9 mouse cellular contexts compared by ENCODE assay signal in the genomic region with DNA sequence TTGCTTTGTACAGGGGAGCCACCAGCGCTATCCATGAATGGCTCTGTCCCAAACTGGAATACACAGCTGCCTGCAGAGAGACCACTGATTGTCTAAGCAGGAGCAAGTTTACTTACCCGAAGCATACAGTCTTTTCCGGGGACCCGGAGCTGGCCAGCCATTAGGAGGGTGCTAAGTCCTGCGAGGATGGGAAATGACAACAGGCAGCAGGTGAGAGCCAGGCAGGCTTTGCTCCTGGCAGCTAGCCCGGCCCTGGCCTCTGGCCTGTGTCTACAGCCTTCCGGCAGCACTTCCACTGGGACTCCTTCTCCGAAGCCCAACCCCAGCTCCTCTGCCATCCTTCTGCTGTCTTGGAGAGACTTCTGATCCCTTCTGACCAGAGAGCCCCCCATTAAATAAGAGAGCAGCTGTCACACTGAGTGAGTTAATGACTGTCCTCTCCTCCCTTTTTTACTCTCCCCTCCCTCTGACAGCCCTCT. TPM values are rescaled to one million over a fixed set of nuclear protein-coding genes. Genes with fewer than 3 reads are reported as not detected.
DNase-seq lines count a peak whose midpoint lies in the region; ATAC-seq lines count a peak whose summit lies in the region.
"Had no signal": no experiment of that assay in that cellular context is flagged by ENCODE, and none has a peak within 500 bp of the region (broad histone marks: within the 10 kb centered on the region; RNA-seq: fewer than 3 reads in every experiment).

A gene (minus strand): TSS at position 421 of the 479 bp plus-strand sequence.

- H3K36me3 ChIP-seq in kidney, embryonic 16.5 days (ENCODE audit: insufficient read depth, low read length) = no peaks in the 10 kb centered on the region
- no peaks in the 10 kb centered on the region for H3K36me3 ChIP-seq in forebrain, embryonic 16.5 days (ENCODE audit: control insufficient read depth, insufficient read depth)

- H3K9me3 ChIP-seq in kidney, embryonic 16.5 days (ENCODE audit: low read length) = no peaks in the 10 kb centered on the region
- H3K9me3 ChIP-seq in forebrain, embryonic 16.5 days (ENCODE audit: control insufficient read depth, low read length) = no peaks in the 10 kb centered on the region

- no peaks in the 10 kb centered on the region for H3K27me3 ChIP-seq in kidney, embryonic 16.5 days (ENCODE audit: insufficient read depth, low read length)
- H3K27me3 ChIP-seq in forebrain, embryonic 16.5 days (replicated peaks; ENCODE audit: control insufficient read depth, insufficient read depth, low read length) = no peaks in the 10 kb centered on the region

- H3K4me3 ChIP-seq in kidney, embryonic 16.5 days (ENCODE audit: low read length) = peak within 1 kb of the TSS; percentile 8
- no peak within 1 kb of the TSS for H3K4me3 ChIP-seq in forebrain, embryonic 16.5 days (replicated peaks; ENCODE audit: low read length)

- 17% methylated on average over 8 of the region's 8 CpGs for WGBS in kidney, embryonic 16.5 days
- 57% methylated on average over 8 of the region's 8 CpGs for WGBS in forebrain, embryonic 16.5 days

- H3K4me1 ChIP-seq in kidney, embryonic 16.5 days (ENCODE audit: insufficient read depth, low read length) = peaks cover 36% of the 10 kb centered on the region
- H3K4me1 ChIP-seq in forebrain, embryonic 16.5 days (replicated peaks; ENCODE audit: control insufficient read depth, insufficient read depth, low read length) = no peaks in the 10 kb centered on the region

- H3K9ac ChIP-seq in kidney, embryonic 16.5 days (replicated peaks; ENCODE audit: low read length) = peak within 1 kb of the TSS; percentile 46
- H3K9ac ChIP-seq in forebrain, embryonic 16.5 days (replicated peaks; ENCODE audit: low read depth, low read length) = no peak within 1 kb of the TSS

- peak; percentile 8 to 49 for DNase-seq in adrenal gland, adult (ENCODE audit: inconsistent age in 2 of 2, low spot score in 1 of 2)
- DNase-seq in adrenal gland, postnatal 4 days (ENCODE audit: low spot score in 2 of 2) = no peak
- DNase-seq in cerebellum, adult 11-12 months = peak; percentile 65
- peak; percentile 50 to 51 for DNase-seq in heart, adult 9 months (ENCODE audit: low spot score in 2 of 2)
- peak; percentile 84 for DNase-seq in lung, postnatal 36 days
- no peak for DNase-seq in layer of hippocampus, postnatal 36 days

- peak; percentile 64 for ATAC-seq in kidney, embryonic 16.5 days (ENCODE audit: low FRiP score, low TSS enrichment)
- ATAC-seq in forebrain, embryonic 16.5 days = no peak

- peak within 1 kb of the TSS; percentile 75 for H3K27ac ChIP-seq in kidney, embryonic 16.5 days (ENCODE audit: low read length)
- no peak within 1 kb of the TSS for H3K27ac ChIP-seq in forebrain, embryonic 16.5 days (ENCODE audit: low read length)

- H3K4me2 ChIP-seq in kidney, embryonic 16.5 days (replicated peaks; ENCODE audit: low read depth, low read length) = peak within 1 kb of the TSS; percentile 27
- no peak within 1 kb of the TSS for H3K4me2 ChIP-seq in forebrain, embryonic 16.5 days (ENCODE audit: low read length)

RNA-seq across cellular contexts. Expression of the gene that starts here (rescaled TPM):
- under 1 TPM; 0.17 to 0.39 TPM for total RNA-seq in adrenal gland, postnatal 4 days (2021)
- polyA plus RNA-seq in kidney, embryonic 16.5 days (2015; fragmentation: Nextera tagmentation; extraction: Ambion mirVana) = 1.3 TPM in 2 replicates
- not detected in 2 replicates for polyA plus RNA-seq in forebrain, embryonic 16.5 days (2015; fragmentation: Nextera tagmentation; extraction: Ambion mirVana)
- not detected for total RNA-seq in layer of hippocampus, postnatal 36 days (2021)
- polyA plus RNA-seq: limb, embryonic 11.5 days had no signal

Comparison
In these comparisons a context has a peak if more than half of its experiments do, and no peak if none do; other contexts are left out.
1. DNase-seq: peak in adrenal gland, adult (2 of 2), cerebellum, adult 11-12 months (single experiment), heart, adult 9 months (2 of 2) and lung, postnatal 36 days (single experiment); none in adrenal gland, postnatal 4 days (0 of 2) and layer of hippocampus, postnatal 36 days (0 of 2).